Mouse (Mus musculus) bone marrow macrophage, adult 2 months (primary cell): ENCODE data around the gene Snx14. TPM values are rescaled to one million over a fixed set of nuclear protein-coding genes. Genes with fewer than 3 reads are reported as not detected.

Experiments
- H3K27ac ChIP-seq: 2 replicates; pipeline ENCODE4 v1.5.1; 2012; ENCODE audit warnings: low read depth, low read length; ENCODE audit not compliant: insufficient read depth
- H3K4me1 ChIP-seq: 2 replicates; pipeline ENCODE4 v1.6.1; 2012; ENCODE audit warnings: low read length; ENCODE audit not compliant: control insufficient read depth, insufficient read depth
- H3K4me3 ChIP-seq: 2 replicates; pipeline ENCODE4 v1.5.1; 2012; ENCODE audit warnings: mild to moderate bottlenecking, low read length, moderate library complexity; ENCODE audit not compliant: insufficient read depth
- CTCF ChIP-seq: IDR thresholded peaks from 2 replicates; pipeline ENCODE4 v1.5.1; 2012; ENCODE audit warnings: low read depth, mild to moderate bottlenecking, low read length, moderate library complexity
- POLR2A ChIP-seq: IDR thresholded peaks from 2 replicates; pipeline ENCODE4 v1.6.1; 2012; ENCODE audit warnings: mild to moderate bottlenecking, low read depth, low read length, borderline replicate concordance
- polyA plus RNA-seq: library from polyadenylated mRNA; stranded (reverse); fragments of >200 nt; gene quantifications from 2 replicates; pipeline ENCODE4 v1.2.4, GENCODE M21; 2012; ENCODE audit not compliant: missing spikeins, insufficient read depth, insufficient read length

Snx14 gene
- polyA plus RNA-seq, 1 experiment, result 40.4 TPM

- no peak overlapping the region for H3K27ac ChIP-seq
- no peaks in the 10 kb centered on the region for H3K4me1 ChIP-seq
- TF ChIP-seq CTCF, result no peak
- TF ChIP-seq POLR2A, result no peak
- no peak overlapping the region for H3K4me3 ChIP-seq
Measured at GRCm38 (mm10) chr9:88329166-88329748, 109.5 kb downstream of the Snx14 start.

DNA sequence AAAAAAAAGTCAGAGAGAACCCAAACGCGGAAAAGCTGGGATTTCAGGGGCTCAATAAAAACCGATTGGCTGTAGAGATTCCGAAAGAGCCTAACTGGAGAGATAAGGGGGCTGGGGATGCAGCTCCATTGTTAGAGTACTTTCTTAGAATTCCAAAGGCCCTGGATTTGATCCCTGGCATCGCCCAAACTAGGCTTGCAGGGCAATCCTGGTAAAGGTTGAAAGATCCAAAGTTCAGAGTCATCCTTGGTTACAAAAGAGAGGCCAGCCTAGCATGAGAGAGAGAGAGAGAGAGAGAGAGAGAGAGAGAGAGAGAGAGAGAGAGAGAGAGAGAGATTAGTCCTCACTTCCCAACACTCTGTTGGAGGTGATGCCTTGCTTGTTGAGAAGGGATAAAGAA is 110.1 kb downstream of the Snx14 start:
- Histone ChIP-seq H3K4me3 (no peak overlapping the region), H3K4me1 (no peaks in the 10 kb centered on the region)

GRCm38 (mm10) chr9:88326930-88327901 is 111.5 kb downstream of the Snx14 start, which contains the start of gene Nt5e:
TSS of gene Nt5e (plus strand) at chr9:88327197.
- H3K4me3 ChIP-seq, result peak within 1 kb of the TSS; percentile 55
- TF ChIP-seq CTCF (no peak), POLR2A (no peak)
- no peak within 1 kb of the TSS for H3K27ac ChIP-seq
- no peaks in the 10 kb centered on the region for H3K4me1 ChIP-seq

More for the DNA sequence above, 110.1 kb downstream of the Snx14 start:
- no peak overlapping the region for H3K27ac ChIP-seq
- no peak for TF ChIP-seq POLR2A
- TF ChIP-seq CTCF, result no peak

Other genes starting within 250 kb of the Snx14 start
- 0.15 TPM in 1 of 2 replicates, not detected in the other for gene Nt5e, start 111.8 kb downstream of the Snx14 start, polyA plus RNA-seq
- gene Gm20537, start 17.7 kb upstream of the Snx14 start, polyA plus RNA-seq, result 2.4 and 3.5 TPM in 2 replicates
- 87.7 and 105 TPM in 2 replicates for gene Syncrip, start 43.6 kb upstream of the Snx14 start, polyA plus RNA-seq
- 8.0 and 9.7 TPM in 2 replicates for gene Zfp949, start 109.1 kb upstream of the Snx14 start, polyA plus RNA-seq
- not detected in 2 replicates for gene Trim43a, start 141.9 kb upstream of the Snx14 start, polyA plus RNA-seq